Mouse (Mus musculus): Measurements from ENCODE around the gene Ing1.

- TF ChIP-seq POLR2A (IDR thresholded peaks at IDR 0.05; ENCODE audit: extremely low read depth, insufficient read depth, low read length), result no peak
- TF ChIP-seq CTCF (IDR thresholded peaks at IDR 0.05; ENCODE audit: extremely low read depth, insufficient read depth, low read length), result no peak
These were observed 17.1 kb downstream of the Ing1 start for GRCm38 (mm10) chr8:11572428-11572827.
